Mouse (Mus musculus) ES-E14 (cell line): Measurements from ENCODE around the gene Epb42.

ENCODE experiments used
- CHD2 ChIP-seq: IDR thresholded peaks from 2 replicates; pipeline ENCODE4 v1.6.1; 2014; ENCODE audit warnings: mild to moderate bottlenecking, low read depth, low read length, inconsistent platforms
- HCFC1 ChIP-seq: IDR thresholded peaks from 2 replicates; pipeline ENCODE4 v1.6.1; 2012; ENCODE audit warnings: low read length, inconsistent platforms, borderline replicate concordance; ENCODE audit not compliant: insufficient read depth
- ZC3H11A ChIP-seq: IDR thresholded peaks from 2 replicates; pipeline ENCODE4 v1.6.1; 2012; ENCODE audit warnings: low read depth, mild to moderate bottlenecking, inconsistent platforms, low read length, borderline replicate concordance
- ZNF384 ChIP-seq: IDR thresholded peaks from 2 replicates; pipeline ENCODE4 v1.6.1; 2012; ENCODE audit warnings: low read depth, low read length, inconsistent platforms

DNA sequence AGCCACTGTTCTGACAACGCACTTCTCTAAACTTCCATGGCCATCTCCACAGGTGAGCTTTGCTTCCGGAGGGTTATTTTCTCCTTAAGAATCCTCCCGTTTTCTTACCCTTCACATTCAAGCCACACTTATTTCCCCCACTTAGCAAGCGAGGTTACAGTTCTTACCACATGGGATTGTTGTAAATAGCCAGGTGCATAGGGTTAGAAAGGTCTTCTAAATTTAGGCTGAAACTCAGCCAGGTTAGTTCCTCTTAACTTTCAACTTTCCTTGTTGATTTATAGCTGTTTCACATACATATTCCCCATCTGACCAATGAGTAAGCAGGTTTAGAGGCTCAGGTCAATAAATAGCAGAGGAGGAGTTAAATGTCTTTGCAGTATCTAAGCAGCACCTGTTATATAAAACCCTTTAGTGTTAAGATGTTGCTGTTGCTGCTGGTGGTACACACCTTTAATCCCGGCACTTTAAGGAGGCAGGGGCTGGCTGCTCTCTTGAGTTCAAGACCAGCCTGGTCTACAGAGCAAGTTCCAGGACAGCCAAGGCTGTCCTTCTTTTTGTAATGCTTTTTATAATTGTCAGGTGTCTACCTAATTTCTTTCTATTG lies 27.7 kb downstream of the Epb42 start:
- TF ChIP-seq CHD2 (no peak), ZNF384 (no peak), ZC3H11A (no peak), HCFC1 (no peak)
